Mouse (Mus musculus): ENCODE data around the gene Tcp10a. TPM values are rescaled to one million over a fixed set of nuclear protein-coding genes. Genes with fewer than 3 reads are reported as not detected.
A peak's percentile ranks its signal among the peaks of the same experiment; 100 is the strongest.
"Not testable (repeated sequence)": the region's sequence is repeated elsewhere in the genome, so short reads cannot be mapped to it uniquely, and the experiment has no call there.

Gene Tcp10a
- not detected in 2 replicates for polyA plus RNA-seq (2015; fragmentation: Nextera tagmentation; extraction: Ambion mirVana)

- H3K36me3 ChIP-seq; H3K4me3 ChIP-seq; H3K4me1 ChIP-seq (replicated peaks); H3K27ac ChIP-seq (replicated peaks); H3K4me2 ChIP-seq; ATAC-seq (ENCODE audit: low FRiP score, low read depth); H3K27me3 ChIP-seq; H3K9ac ChIP-seq; H3K9me3 ChIP-seq: not testable (repeated sequence)
- 94% methylated on average over 4 of the region's 5 CpGs for WGBS
Measured at GRCm38 (mm10) chr17:7324346-7324745, at the start of gene Tcp10a. Gene Tcp10a, plus strand, starts transcription at chr17:7324646.

GRCm38 (mm10) chr17:7278702-7279242 is 45.7 kb upstream of the Tcp10a start:
- H3K4me2 ChIP-seq: no peak overlapping the region
- 77% methylated on average over 15 of the region's 15 CpGs for WGBS
- no peak overlapping the region for H3K4me3 ChIP-seq
- H3K4me1 ChIP-seq (replicated peaks): 0 out of 2 replicates have a peak, but pooled peaks cover 2% of the 10 kb centered on the region
- peaks cover 12% of the 10 kb centered on the region for H3K36me3 ChIP-seq
- no peak overlapping the region for H3K9ac ChIP-seq
- H3K27ac ChIP-seq (replicated peaks): no peak overlapping the region
- no peak for ATAC-seq (ENCODE audit: low FRiP score, low read depth)
- H3K27me3 ChIP-seq: no peaks in the 10 kb centered on the region
- no peaks in the 10 kb centered on the region for H3K9me3 ChIP-seq

GRCm38 (mm10) chr17:7279251-7279650 is 45.2 kb upstream of the Tcp10a start:
- no peak overlapping the region for H3K9ac ChIP-seq
- no peak overlapping the region for H3K4me2 ChIP-seq
- H3K4me1 ChIP-seq (replicated peaks): 0 out of 2 replicates have a peak, but pooled peaks cover 4% of the 10 kb centered on the region
- WGBS: 90% methylated on average over 9 of the region's 9 CpGs
- peaks cover 12% of the 10 kb centered on the region for H3K36me3 ChIP-seq
- no peaks in the 10 kb centered on the region for H3K9me3 ChIP-seq
- no peak for ATAC-seq (ENCODE audit: low FRiP score, low read depth)
- H3K4me3 ChIP-seq: no peak overlapping the region
- H3K27ac ChIP-seq (replicated peaks): no peak overlapping the region
- no peaks in the 10 kb centered on the region for H3K27me3 ChIP-seq

GRCm38 (mm10) chr17:7284297-7284910 is 40.0 kb upstream of the Tcp10a start:
- no peak overlapping the region for H3K4me2 ChIP-seq
- no peak for ATAC-seq (ENCODE audit: low FRiP score, low read depth)
- peak overlapping the region; percentile 51; the same call in 1 of the 2 replicates for H3K27ac ChIP-seq (replicated peaks)
- 72% methylated on average over 8 of the region's 8 CpGs for WGBS
- no peaks in the 10 kb centered on the region for H3K27me3 ChIP-seq
- peaks cover 26% of the 10 kb centered on the region for H3K4me1 ChIP-seq (replicated peaks)
- no peaks in the 10 kb centered on the region for H3K9me3 ChIP-seq
- peaks cover 12% of the 10 kb centered on the region for H3K36me3 ChIP-seq
- H3K9ac ChIP-seq: no peak overlapping the region
- H3K4me3 ChIP-seq: no peak overlapping the region

- H3K4me1 ChIP-seq (replicated peaks): peaks cover 26% of the 10 kb centered on the region
- no peak for ATAC-seq (ENCODE audit: low FRiP score, low read depth)
- no peaks in the 10 kb centered on the region for H3K27me3 ChIP-seq
- no peak overlapping the region for H3K9ac ChIP-seq
- no peaks in the 10 kb centered on the region for H3K9me3 ChIP-seq
- WGBS: 91% methylated on average over 12 of the region's 12 CpGs
- H3K4me3 ChIP-seq: no peak overlapping the region
- H3K4me2 ChIP-seq: no peak overlapping the region
- H3K36me3 ChIP-seq: peaks cover 12% of the 10 kb centered on the region
- peak overlapping the region; percentile 44; the same call in 1 of the 2 replicates for H3K27ac ChIP-seq (replicated peaks)
Measured at GRCm38 (mm10) chr17:7285292-7285691, 39.2 kb upstream of the Tcp10a start.

GRCm38 (mm10) chr17:7286422-7287050 is 37.9 kb upstream of the Tcp10a start:
- no peaks in the 10 kb centered on the region for H3K27me3 ChIP-seq
- 60% methylated on average over 11 of the region's 12 CpGs for WGBS
- no peak overlapping the region for H3K9ac ChIP-seq
- H3K4me1 ChIP-seq (replicated peaks): peaks cover 26% of the 10 kb centered on the region
- ATAC-seq (ENCODE audit: low FRiP score, low read depth): no peak
- peaks cover 10% of the 10 kb centered on the region for H3K36me3 ChIP-seq
- H3K4me2 ChIP-seq: no peak overlapping the region
- no peak overlapping the region for H3K4me3 ChIP-seq
- H3K27ac ChIP-seq (replicated peaks): 0 out of 2 replicates have a peak overlapping the region, but pooled peaks have one; percentile 43
- H3K9me3 ChIP-seq: no peaks in the 10 kb centered on the region

GRCm38 (mm10) chr17:7292012-7292684 is 32.3 kb upstream of the Tcp10a start:
- no peak overlapping the region for H3K4me2 ChIP-seq
- 49% methylated on average over 11 of the region's 11 CpGs for WGBS
- H3K27ac ChIP-seq (replicated peaks): 0 out of 2 replicates have a peak overlapping the region, but pooled peaks have one; percentile 8
- no peak overlapping the region for H3K4me3 ChIP-seq
- H3K36me3 ChIP-seq: no peaks in the 10 kb centered on the region
- H3K27me3 ChIP-seq: no peaks in the 10 kb centered on the region
- no peaks in the 10 kb centered on the region for H3K9me3 ChIP-seq
- H3K4me1 ChIP-seq (replicated peaks): peaks cover 11% of the 10 kb centered on the region
- no peak overlapping the region for H3K9ac ChIP-seq
- peak; percentile 79; the same call in 1 of the 2 replicates for ATAC-seq (ENCODE audit: low FRiP score, low read depth)

- not testable (repeated sequence) for H3K9me3 ChIP-seq; H3K4me2 ChIP-seq; H3K4me1 ChIP-seq (replicated peaks); H3K4me3 ChIP-seq; H3K9ac ChIP-seq; H3K27me3 ChIP-seq; H3K27ac ChIP-seq (replicated peaks); H3K36me3 ChIP-seq
- WGBS: 70% methylated on average over 8 of the region's 8 CpGs
- ATAC-seq (ENCODE audit: low FRiP score, low read depth): peak; percentile 92
Measured at GRCm38 (mm10) chr17:7306278-7307196, 17.9 kb upstream of the Tcp10a start.

GRCm38 (mm10) chr17:7315693-7316382 is 8.6 kb upstream of the Tcp10a start:
- not testable (repeated sequence) for ATAC-seq (ENCODE audit: low FRiP score, low read depth)
- WGBS: 79% methylated on average over 7 of the region's 8 CpGs

GRCm38 (mm10) chr17:7319789-7320188 is 4.7 kb upstream of the Tcp10a start:
- not testable (repeated sequence) for H3K4me3 ChIP-seq; ATAC-seq (ENCODE audit: low FRiP score, low read depth)
- 92% methylated on average over 6 of the region's 6 CpGs for WGBS

More at GRCm38 (mm10) chr17:7315693-7316382, 8.6 kb upstream of the Tcp10a start:
- H3K4me3 ChIP-seq; H3K4me2 ChIP-seq; H3K27me3 ChIP-seq; H3K4me1 ChIP-seq (replicated peaks); H3K27ac ChIP-seq (replicated peaks); H3K9ac ChIP-seq; H3K36me3 ChIP-seq; H3K9me3 ChIP-seq: not testable (repeated sequence)

GRCm38 (mm10) chr17:7326415-7326814 is 2.0 kb downstream of the Tcp10a start:
- H3K4me1 ChIP-seq (replicated peaks): not testable (repeated sequence)
- 91% methylated on average over 5 of the region's 8 CpGs for WGBS

More at GRCm38 (mm10) chr17:7319789-7320188, 4.7 kb upstream of the Tcp10a start:
- not testable (repeated sequence) for H3K9ac ChIP-seq; H3K9me3 ChIP-seq; H3K4me2 ChIP-seq; H3K36me3 ChIP-seq; H3K4me1 ChIP-seq (replicated peaks); H3K27me3 ChIP-seq; H3K27ac ChIP-seq (replicated peaks)

More at GRCm38 (mm10) chr17:7326415-7326814, 2.0 kb downstream of the Tcp10a start:
- H3K9me3 ChIP-seq; H3K9ac ChIP-seq; H3K27ac ChIP-seq (replicated peaks); H3K4me2 ChIP-seq; H3K36me3 ChIP-seq; ATAC-seq (ENCODE audit: low FRiP score, low read depth); H3K4me3 ChIP-seq; H3K27me3 ChIP-seq: not testable (repeated sequence)

Measured in hindbrain, embryonic 15.5 days (tissue).